Mouse (Mus musculus): ENCODE data around the gene Gm6040. TPM values are rescaled to one million over a fixed set of nuclear protein-coding genes. Genes with fewer than 3 reads are reported as not detected.

Gene Gm6040
- not detected in 2 replicates for polyA plus RNA-seq (2015; fragmentation: Nextera tagmentation; extraction: Ambion mirVana)

- 62% methylated on average over 3 of the region's 3 CpGs for WGBS
- Histone ChIP-seq H3K4me2 (ENCODE audit: low read depth, low read length) (no peak within 1 kb of the TSS), H3K4me3 (ENCODE audit: low read length) (no peak within 1 kb of the TSS), H3K27me3 (ENCODE audit: control insufficient read depth, insufficient read depth, low read length) (no peaks in the 10 kb centered on the region), H3K36me3 (ENCODE audit: control insufficient read depth, insufficient read depth) (no peaks in the 10 kb centered on the region), H3K4me1 (ENCODE audit: control insufficient read depth, insufficient read depth, low read length) (no peaks in the 10 kb centered on the region), H3K9me3 (replicated peaks; ENCODE audit: control insufficient read depth, low read length) (no peaks in the 10 kb centered on the region; the same call in none of the 2 replicates), H3K27ac (ENCODE audit: low read length) (no peak within 1 kb of the TSS), H3K9ac (ENCODE audit: low read length) (no peak within 1 kb of the TSS)
- no peak for ATAC-seq (replicated peaks; ENCODE audit: extremely low read depth, insufficient read depth, low FRiP score)
Observed at GRCm38 (mm10) chr8:20921971-20922370, at the start of gene Gm6040. TSS of gene Gm6040 (minus strand) at chr8:20922071.

GRCm38 (mm10) chr8:20964531-20964930 is 42.7 kb upstream of the Gm6040 start:
- Histone ChIP-seq H3K27ac (ENCODE audit: low read length) (no peak overlapping the region), H3K9me3 (replicated peaks; ENCODE audit: control insufficient read depth, low read length) (peaks cover 6% of the 10 kb centered on the region), H3K4me2 (ENCODE audit: low read depth, low read length) (no peak overlapping the region), H3K9ac (ENCODE audit: low read length) (no peak overlapping the region), H3K36me3 (ENCODE audit: control insufficient read depth, insufficient read depth) (no peaks in the 10 kb centered on the region), H3K27me3 (ENCODE audit: control insufficient read depth, insufficient read depth, low read length) (no peaks in the 10 kb centered on the region), H3K4me1 (ENCODE audit: control insufficient read depth, insufficient read depth, low read length) (no peaks in the 10 kb centered on the region), H3K4me3 (ENCODE audit: low read length) (no peak overlapping the region)
- WGBS: 68% methylated on average over 2 of the region's 2 CpGs
- ATAC-seq (replicated peaks; ENCODE audit: extremely low read depth, insufficient read depth, low FRiP score): no peak

- no peak within 1 kb of the TSS for H3K9ac ChIP-seq (ENCODE audit: low read length)
Observed at GRCm38 (mm10) chr8:20944610-20945009, 22.7 kb upstream of the Gm6040 start, which contains the start of gene AY761185. TSS of gene AY761185 (minus strand) at chr8:20944710.

GRCm38 (mm10) chr8:20912288-20912687 is 9.6 kb downstream of the Gm6040 start:
- H3K27ac ChIP-seq (ENCODE audit: low read length): no peak overlapping the region
- no peak for ATAC-seq (replicated peaks; ENCODE audit: extremely low read depth, insufficient read depth, low FRiP score)
- peaks cover 9% of the 10 kb centered on the region for H3K9me3 ChIP-seq (replicated peaks; ENCODE audit: control insufficient read depth, low read length)
- WGBS: 76% methylated on average over 1 of the region's 1 CpGs
- H3K27me3 ChIP-seq (ENCODE audit: control insufficient read depth, insufficient read depth, low read length): no peaks in the 10 kb centered on the region
- no peaks in the 10 kb centered on the region for H3K4me1 ChIP-seq (ENCODE audit: control insufficient read depth, insufficient read depth, low read length)
- H3K4me3 ChIP-seq (ENCODE audit: low read length): no peak overlapping the region
- H3K36me3 ChIP-seq (ENCODE audit: control insufficient read depth, insufficient read depth): no peaks in the 10 kb centered on the region
- H3K9ac ChIP-seq (ENCODE audit: low read length): no peak overlapping the region
- H3K4me2 ChIP-seq (ENCODE audit: low read depth, low read length): no peak overlapping the region

More at GRCm38 (mm10) chr8:20944610-20945009, 22.7 kb upstream of the Gm6040 start, which contains the start of gene AY761185:
- Histone ChIP-seq H3K4me1 (ENCODE audit: control insufficient read depth, insufficient read depth, low read length) (no peaks in the 10 kb centered on the region), H3K27ac (ENCODE audit: low read length) (no peak within 1 kb of the TSS), H3K36me3 (ENCODE audit: control insufficient read depth, insufficient read depth) (no peaks in the 10 kb centered on the region), H3K9me3 (replicated peaks; ENCODE audit: control insufficient read depth, low read length) (peaks cover 11% of the 10 kb centered on the region; the same call in 1 of the 2 replicates), H3K4me2 (ENCODE audit: low read depth, low read length) (no peak within 1 kb of the TSS), H3K4me3 (ENCODE audit: low read length) (no peak within 1 kb of the TSS), H3K27me3 (ENCODE audit: control insufficient read depth, insufficient read depth, low read length) (no peaks in the 10 kb centered on the region)
- ATAC-seq (replicated peaks; ENCODE audit: extremely low read depth, insufficient read depth, low FRiP score): no peak
- 56% methylated on average over 3 of the region's 3 CpGs for WGBS

- H3K36me3 ChIP-seq (ENCODE audit: control insufficient read depth, insufficient read depth): no peaks in the 10 kb centered on the region
- no peaks in the 10 kb centered on the region for H3K4me1 ChIP-seq (ENCODE audit: control insufficient read depth, insufficient read depth, low read length)
- H3K9me3 ChIP-seq (replicated peaks; ENCODE audit: control insufficient read depth, low read length): no peaks in the 10 kb centered on the region; the same call in 1 of the 2 replicates
- no peak for ATAC-seq (replicated peaks; ENCODE audit: extremely low read depth, insufficient read depth, low FRiP score)
- no peak overlapping the region for H3K9ac ChIP-seq (ENCODE audit: low read length)
- H3K27me3 ChIP-seq (ENCODE audit: control insufficient read depth, insufficient read depth, low read length): no peaks in the 10 kb centered on the region
- no peak overlapping the region for H3K4me3 ChIP-seq (ENCODE audit: low read length)
- H3K27ac ChIP-seq (ENCODE audit: low read length): no peak overlapping the region
- 56% methylated on average over 2 of the region's 2 CpGs for WGBS
- no peak overlapping the region for H3K4me2 ChIP-seq (ENCODE audit: low read depth, low read length)
Observed at GRCm38 (mm10) chr8:20908256-20908655, 13.6 kb downstream of the Gm6040 start.

- Histone ChIP-seq H3K4me3 (ENCODE audit: low read length) (no peak overlapping the region), H3K9me3 (replicated peaks; ENCODE audit: control insufficient read depth, low read length) (no peaks in the 10 kb centered on the region; the same call in 1 of the 2 replicates), H3K27ac (ENCODE audit: low read length) (no peak overlapping the region), H3K36me3 (ENCODE audit: control insufficient read depth, insufficient read depth) (no peaks in the 10 kb centered on the region), H3K9ac (ENCODE audit: low read length) (no peak overlapping the region), H3K4me2 (ENCODE audit: low read depth, low read length) (no peak overlapping the region), H3K4me1 (ENCODE audit: control insufficient read depth, insufficient read depth, low read length) (no peaks in the 10 kb centered on the region), H3K27me3 (ENCODE audit: control insufficient read depth, insufficient read depth, low read length) (no peaks in the 10 kb centered on the region)
- no peak for ATAC-seq (replicated peaks; ENCODE audit: extremely low read depth, insufficient read depth, low FRiP score)
- 81% methylated on average over 2 of the region's 2 CpGs for WGBS
Observed at GRCm38 (mm10) chr8:20907119-20907518, 14.8 kb downstream of the Gm6040 start.

GRCm38 (mm10) chr8:20902527-20902926 is 19.3 kb downstream of the Gm6040 start, which contains the start of gene Gm15056:
TSS of gene Gm15056 (minus strand) at chr8:20902627.
- H3K36me3 ChIP-seq (ENCODE audit: control insufficient read depth, insufficient read depth): no peaks in the 10 kb centered on the region
- no peaks in the 10 kb centered on the region for H3K4me1 ChIP-seq (ENCODE audit: control insufficient read depth, insufficient read depth, low read length)
- no peak within 1 kb of the TSS for H3K9ac ChIP-seq (ENCODE audit: low read length)
- no peak within 1 kb of the TSS for H3K4me3 ChIP-seq (ENCODE audit: low read length)
- no peaks in the 10 kb centered on the region for H3K27me3 ChIP-seq (ENCODE audit: control insufficient read depth, insufficient read depth, low read length)
- no peak within 1 kb of the TSS for H3K27ac ChIP-seq (ENCODE audit: low read length)
- no peak for ATAC-seq (replicated peaks; ENCODE audit: extremely low read depth, insufficient read depth, low FRiP score)
- H3K4me2 ChIP-seq (ENCODE audit: low read depth, low read length): no peak within 1 kb of the TSS
- peaks cover 8% of the 10 kb centered on the region for H3K9me3 ChIP-seq (replicated peaks; ENCODE audit: control insufficient read depth, low read length)
- WGBS: 30% methylated on average over 2 of the region's 2 CpGs

GRCm38 (mm10) chr8:20892369-20892768 is 29.5 kb downstream of the Gm6040 start, which contains the start of gene Defb33:
TSS of gene Defb33 (plus strand) at chr8:20892669.
- ATAC-seq (replicated peaks; ENCODE audit: extremely low read depth, insufficient read depth, low FRiP score): no peak
- Histone ChIP-seq H3K9me3 (replicated peaks; ENCODE audit: control insufficient read depth, low read length) (0 out of 2 replicates have a peak, but pooled peaks cover 4% of the 10 kb centered on the region), H3K4me1 (ENCODE audit: control insufficient read depth, insufficient read depth, low read length) (no peaks in the 10 kb centered on the region), H3K36me3 (ENCODE audit: control insufficient read depth, insufficient read depth) (no peaks in the 10 kb centered on the region), H3K9ac (ENCODE audit: low read length) (no peak within 1 kb of the TSS), H3K27me3 (ENCODE audit: control insufficient read depth, insufficient read depth, low read length) (no peaks in the 10 kb centered on the region), H3K27ac (ENCODE audit: low read length) (no peak within 1 kb of the TSS), H3K4me2 (ENCODE audit: low read depth, low read length) (no peak within 1 kb of the TSS), H3K4me3 (ENCODE audit: low read length) (no peak within 1 kb of the TSS)
- 69% methylated on average over 2 of the region's 2 CpGs for WGBS

- H3K9me3 ChIP-seq (replicated peaks; ENCODE audit: control insufficient read depth, low read length): no peaks in the 10 kb centered on the region; the same call in 1 of the 2 replicates
- H3K4me2 ChIP-seq (ENCODE audit: low read depth, low read length): no peak overlapping the region
- no peaks in the 10 kb centered on the region for H3K27me3 ChIP-seq (ENCODE audit: control insufficient read depth, insufficient read depth, low read length)
- H3K9ac ChIP-seq (ENCODE audit: low read length): no peak overlapping the region
- WGBS: 36% methylated on average over 6 of the region's 6 CpGs
- no peaks in the 10 kb centered on the region for H3K4me1 ChIP-seq (ENCODE audit: control insufficient read depth, insufficient read depth, low read length)
- H3K27ac ChIP-seq (ENCODE audit: low read length): no peak overlapping the region
- no peak for ATAC-seq (replicated peaks; ENCODE audit: extremely low read depth, insufficient read depth, low FRiP score)
- no peaks in the 10 kb centered on the region for H3K36me3 ChIP-seq (ENCODE audit: control insufficient read depth, insufficient read depth)
- no peak overlapping the region for H3K4me3 ChIP-seq (ENCODE audit: low read length)
Observed at GRCm38 (mm10) chr8:20874608-20875007, 47.3 kb downstream of the Gm6040 start.

Measured in heart, embryonic 16.5 days (tissue).